Mouse (Mus musculus) MEL-GATA-1-ER (cell line): ENCODE data around the gene Amdhd2.
A peak's percentile ranks its signal among the peaks of the same experiment; 100 is the strongest.

ENCODE experiments used
- DNase-seq: peaks from one replicate; pipeline ENCODE4 v3.0.0-alpha.2; 2012; ENCODE audit warnings: low read depth; ENCODE audit errors: extremely low read depth

Amdhd2 gene

GRCm38 (mm10) chr17:24163176-24163962, at the start of gene Amdhd2:
Gene Amdhd2 (minus strand): TSS chr17:24163766.
- DNase-seq: peak; percentile 85

GRCm38 (mm10) chr17:24213186-24213585, 49.6 kb upstream of the Amdhd2 start:
- DNase-seq: no peak

GRCm38 (mm10) chr17:24212441-24213018, 49.0 kb upstream of the Amdhd2 start:
- DNase-seq: no peak

- no peak for DNase-seq
These were observed 48.3 kb upstream of the Amdhd2 start for GRCm38 (mm10) chr17:24211631-24212440.

GRCm38 (mm10) chr17:24210591-24210990, 47.0 kb upstream of the Amdhd2 start:
- no peak for DNase-seq

- no peak for DNase-seq
These were observed 46.3 kb upstream of the Amdhd2 start for GRCm38 (mm10) chr17:24209916-24210240.

GRCm38 (mm10) chr17:24209043-24209915, 45.7 kb upstream of the Amdhd2 start, which contains the start of gene Ntn3:
Gene Ntn3 (minus strand): TSS chr17:24209531.
- DNase-seq: peak; percentile 51

GRCm38 (mm10) chr17:24208641-24209042, 45.1 kb upstream of the Amdhd2 start:
- no peak for DNase-seq

- no peak for DNase-seq
These were observed 44.4 kb upstream of the Amdhd2 start for GRCm38 (mm10) chr17:24207768-24208640.

- DNase-seq: peak; percentile 73
These were observed 43.1 kb upstream of the Amdhd2 start for GRCm38 (mm10) chr17:24206451-24207351.

- peak; percentile 73 for DNase-seq
These were observed 42.4 kb upstream of the Amdhd2 start for GRCm38 (mm10) chr17:24205908-24206361.

- peak; percentile 79 for DNase-seq
These were observed 41.8 kb upstream of the Amdhd2 start, which contains the start of gene Tbc1d24 for GRCm38 (mm10) chr17:24205284-24205888. Gene Tbc1d24 (minus strand): TSS chr17:24205562.

GRCm38 (mm10) chr17:24204846-24205245, 41.3 kb upstream of the Amdhd2 start:
- DNase-seq: no peak

GRCm38 (mm10) chr17:24203611-24204534, 40.3 kb upstream of the Amdhd2 start:
- DNase-seq: peak; percentile 14

GRCm38 (mm10) chr17:24203068-24203467, 39.5 kb upstream of the Amdhd2 start:
- peak; percentile 92 for DNase-seq

GRCm38 (mm10) chr17:24201092-24201491, 37.5 kb upstream of the Amdhd2 start:
- DNase-seq: no peak

GRCm38 (mm10) chr17:24199741-24200140, 36.2 kb upstream of the Amdhd2 start:
- DNase-seq: no peak
